Mouse (Mus musculus) right cerebral cortex, postnatal 10 days (tissue): ENCODE measurements around the gene Prr14.
"Not testable (repeated sequence)": the region's sequence is repeated elsewhere in the genome, so short reads cannot be mapped to it uniquely, and the experiment has no call there.

Experiments used
- DNase-seq, 2 experiments: peaks; one replicate each; pipeline ENCODE4 v3.0.0; 2021; ENCODE audit warnings: low spot score in 2 of 2

The Prr14 gene

DNA sequence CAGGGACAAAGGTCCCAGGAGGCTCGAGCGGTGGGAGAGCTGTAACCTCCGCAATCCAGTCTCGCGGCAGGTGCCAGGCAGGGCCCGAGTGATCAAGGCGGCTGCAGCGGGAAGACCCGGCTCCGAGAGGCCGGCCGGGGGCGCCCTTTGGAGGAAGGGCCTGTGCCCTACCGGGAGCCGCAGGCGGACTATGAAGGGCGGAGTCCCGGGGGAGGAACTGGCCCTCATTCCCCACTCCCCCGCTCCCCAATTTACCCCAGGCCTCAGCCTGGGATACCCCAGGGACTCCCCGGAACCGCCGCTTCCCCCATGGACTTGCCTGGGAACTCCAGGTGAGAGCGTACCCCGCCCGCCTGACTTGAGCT lies 12.2 kb downstream of the Prr14 start:
- DNase-seq: peak in 1 of 2 experiments; percentile 49

DNA sequence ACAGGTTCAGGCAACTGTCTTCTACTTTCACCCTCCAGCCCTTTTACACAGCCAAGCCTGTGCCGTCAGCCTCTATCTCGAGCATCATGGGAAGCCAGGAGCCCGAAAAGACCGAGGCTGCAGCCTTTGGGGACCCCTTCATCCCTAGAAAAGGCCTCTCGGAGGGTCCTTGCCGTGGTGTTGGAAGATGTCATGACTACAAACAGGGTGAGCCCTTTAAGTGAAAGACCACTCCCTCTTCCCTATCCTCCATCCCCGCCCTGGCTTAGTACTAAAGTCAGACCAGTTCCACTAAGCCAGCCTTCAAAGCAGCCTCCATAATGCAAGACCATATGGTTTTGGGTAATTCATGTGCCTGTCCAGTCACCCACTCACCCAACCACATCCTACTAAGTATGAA lies 12.6 kb downstream of the Prr14 start:
- no peak for DNase-seq

DNA sequence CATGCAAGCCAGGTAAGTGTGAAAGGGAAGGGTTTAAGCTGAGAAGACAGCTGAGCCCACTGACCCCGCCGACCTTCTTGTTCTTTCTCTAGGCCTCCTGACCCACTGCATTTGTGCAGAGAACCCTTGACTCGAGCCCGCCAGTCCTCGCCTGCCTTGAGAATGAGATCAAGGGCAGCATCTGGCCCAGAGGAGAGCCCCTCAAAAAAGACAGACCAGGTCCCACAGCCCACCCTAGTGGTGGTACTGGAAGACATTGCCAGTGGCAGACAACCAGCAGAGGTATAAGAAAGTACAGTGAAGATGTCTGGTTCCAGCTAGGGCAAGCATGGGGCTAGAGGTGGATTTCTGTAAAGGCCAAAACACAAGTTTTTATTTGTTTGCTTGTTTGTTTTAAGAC lies 14.3 kb downstream of the Prr14 start:
- DNase-seq: peak in 1 of 2 experiments; percentile 59

DNA sequence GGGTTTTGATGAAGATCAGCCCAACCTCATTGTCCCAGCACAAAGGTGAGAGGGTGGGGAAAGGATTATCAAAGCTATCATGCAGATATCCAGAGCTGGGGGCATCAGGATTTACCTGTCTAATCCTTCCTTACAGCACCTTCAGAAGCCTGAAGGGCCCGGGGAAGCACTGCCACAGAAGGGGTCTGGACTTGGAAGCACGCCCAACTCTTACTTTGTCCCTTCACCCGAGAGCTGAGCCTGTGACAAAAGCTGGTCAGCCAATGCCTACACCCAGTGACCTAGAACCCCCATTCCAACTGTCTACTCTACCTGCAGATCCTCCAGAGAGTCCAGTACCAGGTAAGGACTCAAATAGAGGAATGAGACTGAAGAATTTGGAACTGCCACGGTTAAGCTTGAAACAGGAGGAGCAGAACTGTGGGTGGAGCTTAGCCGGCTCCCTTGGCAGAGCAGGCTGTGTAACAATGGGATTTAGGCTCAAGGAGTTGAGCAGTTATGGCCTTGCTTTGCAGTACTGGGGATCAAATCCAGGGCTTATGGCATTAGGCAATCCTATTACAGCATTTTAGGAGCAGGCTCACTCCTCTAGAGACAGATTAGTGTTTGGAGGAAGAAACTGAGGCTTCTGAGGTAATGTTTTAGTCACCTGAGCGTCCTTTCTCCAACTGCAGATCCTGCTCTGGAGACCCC lies 15.1 kb downstream of the Prr14 start:
- no peak for DNase-seq

DNA sequence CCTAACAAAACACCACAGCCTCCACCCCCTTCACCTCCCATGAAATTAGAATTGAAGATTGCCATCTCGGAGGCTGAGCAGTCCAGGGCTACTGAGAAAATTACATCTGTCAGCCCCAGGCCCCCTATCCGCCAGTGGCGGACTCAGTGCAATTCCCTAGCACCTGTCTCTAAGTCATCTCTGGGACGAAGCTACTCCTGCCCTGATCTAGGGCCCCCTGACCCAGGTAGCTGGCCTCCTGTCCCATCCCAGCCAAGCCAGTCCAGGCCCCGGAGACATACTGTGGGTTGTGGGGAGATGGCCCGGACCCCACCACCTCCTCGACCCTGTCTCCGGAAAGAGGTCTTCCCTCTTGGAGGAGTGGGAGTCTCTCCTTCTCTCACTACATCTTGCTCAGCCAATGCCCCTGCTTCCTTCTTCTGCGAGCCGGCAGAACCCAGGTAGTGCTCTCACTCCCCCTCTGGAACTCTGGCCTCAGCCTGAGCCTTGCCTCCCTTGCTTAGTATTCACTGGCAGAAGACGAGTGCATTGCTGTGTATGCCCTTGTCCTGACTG lies 15.9 kb downstream of the Prr14 start:
- no peak for DNase-seq

GRCm38 (mm10) chr7:127476336-127476735 lies 16.9 kb downstream of the Prr14 start:
- DNase-seq: peak; percentile 59 to 63

DNA sequence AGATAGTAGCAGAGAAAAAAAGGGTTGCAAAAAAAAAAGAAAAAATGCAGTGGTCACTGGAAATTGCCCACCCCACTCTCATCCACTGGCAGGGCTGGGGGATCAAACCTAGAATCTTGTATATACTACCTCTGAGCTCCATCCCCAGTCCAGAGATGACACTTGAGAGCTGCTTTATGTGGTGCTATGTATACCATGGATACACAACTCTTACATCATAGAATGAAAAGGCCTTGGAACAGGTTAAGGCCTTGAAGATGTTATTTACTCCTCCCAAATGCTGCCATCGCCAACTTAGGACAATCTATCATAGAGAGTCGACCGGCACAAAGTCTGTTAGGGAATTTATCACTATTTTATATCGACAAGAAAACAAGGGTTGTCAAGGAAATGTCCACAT lies 17.4 kb downstream of the Prr14 start:
- DNase-seq: no peak

DNA sequence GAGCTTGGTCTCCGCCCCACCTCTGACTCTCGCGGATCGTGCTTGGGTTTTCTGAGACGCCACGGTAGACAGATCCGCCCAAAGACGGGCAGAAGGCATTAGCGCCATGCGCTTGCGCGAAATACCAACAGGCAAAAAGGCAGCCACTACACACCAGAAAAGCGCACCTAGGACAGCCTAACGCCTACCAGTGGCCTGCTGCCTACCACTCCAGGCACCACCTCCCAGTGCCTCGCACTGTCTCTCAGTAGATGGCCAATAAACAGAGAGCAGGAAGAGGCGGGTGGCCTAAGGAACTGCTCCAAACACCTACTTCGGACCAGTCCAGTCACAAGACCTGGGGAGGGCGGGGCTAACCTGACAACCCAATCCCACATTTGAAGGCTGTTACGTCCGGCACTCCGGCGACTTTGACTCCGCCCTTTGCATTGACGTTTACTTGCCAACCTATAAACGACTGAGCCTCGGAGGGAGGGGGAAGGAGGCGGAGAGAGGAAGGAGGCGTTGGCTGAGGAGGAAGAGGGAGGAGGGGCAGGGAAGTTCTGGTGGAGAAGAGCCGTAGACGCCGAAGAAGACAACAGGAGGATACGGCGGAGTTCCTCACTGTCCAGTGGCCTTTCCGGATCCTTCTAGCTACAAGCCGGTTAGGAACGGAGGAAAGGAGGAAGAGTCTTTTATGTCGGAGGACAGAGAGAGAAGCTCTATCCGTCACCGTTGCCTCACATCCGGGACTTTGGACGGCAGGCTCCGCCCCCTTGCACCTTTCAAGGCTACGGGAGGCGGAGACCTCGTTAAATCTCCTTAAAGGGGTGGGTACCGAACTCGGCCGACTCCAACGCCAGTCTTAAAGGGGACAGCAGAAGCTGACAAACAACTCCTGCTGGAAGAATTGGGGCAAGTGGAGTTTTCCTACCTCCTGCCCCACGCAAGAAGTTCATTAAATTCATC lies 18.6 kb downstream of the Prr14 start:
- peak; percentile 99 to 100 for DNase-seq

- DNase-seq: peak; percentile 97
These were observed 19.4 kb downstream of the Prr14 start, which contains the start of gene Fbrs for GRCm38 (mm10) chr7:127478635-127479317. Gene Fbrs, plus strand, starts transcription at chr7:127479199.

GRCm38 (mm10) chr7:127479318-127480225 lies 20.2 kb downstream of the Prr14 start:
- peak in 1 of 2 experiments; percentile 29 for DNase-seq

- peak in 1 of 2 experiments; percentile 30 for DNase-seq
These were observed 20.9 kb downstream of the Prr14 start for GRCm38 (mm10) chr7:127480321-127480720.

GRCm38 (mm10) chr7:127485416-127485815 lies 26.0 kb downstream of the Prr14 start:
- DNase-seq: no peak

GRCm38 (mm10) chr7:127488364-127488763 lies 29.0 kb downstream of the Prr14 start:
- not testable (repeated sequence) for DNase-seq

DNA sequence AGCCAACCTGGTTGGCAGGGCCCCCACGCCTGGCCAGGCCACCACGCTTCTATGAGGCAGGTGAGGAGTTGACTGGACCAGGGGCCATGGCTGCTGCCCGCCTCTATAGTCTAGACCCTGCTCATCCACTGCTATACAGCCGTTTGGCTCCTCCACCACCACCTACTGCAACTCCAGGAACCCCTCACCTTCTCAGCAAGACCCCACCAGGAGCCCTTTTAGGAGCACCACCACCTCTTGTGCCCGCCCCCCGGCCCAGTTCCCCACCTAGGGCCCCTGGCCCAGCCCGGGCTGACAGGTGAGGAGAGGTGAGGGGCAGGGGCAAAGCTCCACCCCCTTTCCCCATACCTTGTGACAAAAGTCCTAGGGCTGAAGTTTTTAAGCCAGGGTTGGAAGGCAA lies 30.6 kb downstream of the Prr14 start:
- DNase-seq: no peak

GRCm38 (mm10) chr7:127491846-127492245 lies 32.4 kb downstream of the Prr14 start:
- DNase-seq: no peak

DNA sequence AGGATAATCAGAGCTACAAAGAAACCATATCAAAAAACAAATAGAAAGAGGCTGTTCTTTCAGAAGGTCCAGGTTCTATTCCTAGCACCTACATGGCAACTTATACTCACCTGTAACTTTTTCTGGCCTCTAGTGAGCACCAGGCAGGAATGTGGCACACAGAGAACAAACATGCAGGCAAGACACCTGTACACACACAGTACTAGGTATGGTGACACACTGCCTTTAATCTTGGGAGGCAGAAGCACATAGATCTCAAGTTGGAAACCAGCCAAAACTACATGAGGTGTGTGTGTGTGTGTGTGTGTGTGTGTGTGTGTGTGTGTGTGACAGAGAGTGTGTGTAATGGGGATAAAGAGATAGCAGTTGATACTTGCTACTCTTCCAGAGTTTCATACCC lies 35.2 kb downstream of the Prr14 start:
- no peak for DNase-seq

DNA sequence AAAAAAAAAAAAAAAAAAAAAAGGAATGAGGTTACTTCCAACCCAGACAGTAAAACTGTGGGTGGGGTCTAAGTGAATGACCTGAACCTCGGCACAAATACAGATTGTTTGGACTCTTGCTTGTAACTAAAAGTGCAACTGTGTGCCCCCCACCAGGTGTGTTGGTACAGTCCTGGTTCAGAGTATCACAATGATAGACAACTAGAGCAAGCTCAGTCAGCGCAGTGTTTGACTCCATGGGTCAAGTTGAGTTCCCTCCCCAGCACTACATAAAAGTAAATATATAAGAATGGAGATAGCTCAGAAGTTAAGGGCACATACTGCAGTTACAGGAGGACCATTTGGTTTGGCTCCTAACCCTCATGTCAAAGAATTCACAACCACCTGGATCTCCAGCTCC lies 38.0 kb downstream of the Prr14 start:
- DNase-seq: no peak

- peak in 1 of 2 experiments; percentile 51 for DNase-seq
These were observed 39.0 kb downstream of the Prr14 start for GRCm38 (mm10) chr7:127498407-127498806.

DNA sequence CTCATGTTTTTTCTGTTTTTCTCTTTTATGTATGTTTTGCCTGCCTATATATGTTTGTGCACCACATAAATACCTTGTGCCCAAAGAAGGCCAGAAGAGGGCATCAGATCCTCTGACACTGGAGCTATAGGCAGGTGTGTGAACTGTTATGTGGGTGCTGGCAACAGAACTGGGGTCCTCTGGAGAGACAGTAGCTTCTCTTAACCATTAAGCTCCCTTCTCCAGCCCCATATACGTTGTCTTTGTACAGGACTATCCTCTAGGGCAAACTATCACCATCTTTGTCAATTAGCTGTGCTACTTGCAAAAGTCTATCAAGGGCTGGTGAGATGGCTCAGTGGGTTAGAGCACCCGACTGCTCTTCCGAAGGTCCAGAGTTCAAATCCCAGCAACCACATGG lies 48.9 kb downstream of the Prr14 start:
- no peak for DNase-seq

DNA sequence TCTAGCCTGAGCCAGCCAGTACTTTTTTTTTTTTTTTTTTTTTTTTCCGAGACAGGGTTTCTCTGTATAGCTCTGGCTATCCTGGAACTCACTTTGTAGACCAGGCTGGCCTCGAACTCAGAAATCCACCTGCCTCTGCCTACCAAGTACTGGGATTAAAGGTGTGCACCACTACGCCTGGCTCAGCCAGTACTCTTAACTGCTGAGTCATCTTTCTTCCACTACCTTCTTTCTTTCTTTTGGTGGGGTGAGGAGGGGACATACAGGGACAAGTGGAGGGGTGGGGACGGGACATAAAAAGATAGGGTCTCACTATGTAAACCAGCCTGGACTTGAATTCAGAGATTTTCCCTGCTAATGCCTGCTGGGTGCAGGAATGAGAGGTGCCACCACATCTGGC lies 50.4 kb downstream of the Prr14 start:
- not testable (repeated sequence) for DNase-seq

- DNase-seq: no peak
These were observed 51.8 kb downstream of the Prr14 start for GRCm38 (mm10) chr7:127511241-127511640.
